Mouse (Mus musculus): ENCODE results near the gene Pakap. TPM values are rescaled to one million over a fixed set of nuclear protein-coding genes. Genes with fewer than 3 reads are reported as not detected.
"Not testable (repeated sequence)": the region's sequence is repeated elsewhere in the genome, so short reads cannot be mapped to it uniquely, and the experiment has no call there.

Gene Pakap
- polyA plus RNA-seq, 1 experiment from 2014 or later = 46.0 TPM

DNA sequence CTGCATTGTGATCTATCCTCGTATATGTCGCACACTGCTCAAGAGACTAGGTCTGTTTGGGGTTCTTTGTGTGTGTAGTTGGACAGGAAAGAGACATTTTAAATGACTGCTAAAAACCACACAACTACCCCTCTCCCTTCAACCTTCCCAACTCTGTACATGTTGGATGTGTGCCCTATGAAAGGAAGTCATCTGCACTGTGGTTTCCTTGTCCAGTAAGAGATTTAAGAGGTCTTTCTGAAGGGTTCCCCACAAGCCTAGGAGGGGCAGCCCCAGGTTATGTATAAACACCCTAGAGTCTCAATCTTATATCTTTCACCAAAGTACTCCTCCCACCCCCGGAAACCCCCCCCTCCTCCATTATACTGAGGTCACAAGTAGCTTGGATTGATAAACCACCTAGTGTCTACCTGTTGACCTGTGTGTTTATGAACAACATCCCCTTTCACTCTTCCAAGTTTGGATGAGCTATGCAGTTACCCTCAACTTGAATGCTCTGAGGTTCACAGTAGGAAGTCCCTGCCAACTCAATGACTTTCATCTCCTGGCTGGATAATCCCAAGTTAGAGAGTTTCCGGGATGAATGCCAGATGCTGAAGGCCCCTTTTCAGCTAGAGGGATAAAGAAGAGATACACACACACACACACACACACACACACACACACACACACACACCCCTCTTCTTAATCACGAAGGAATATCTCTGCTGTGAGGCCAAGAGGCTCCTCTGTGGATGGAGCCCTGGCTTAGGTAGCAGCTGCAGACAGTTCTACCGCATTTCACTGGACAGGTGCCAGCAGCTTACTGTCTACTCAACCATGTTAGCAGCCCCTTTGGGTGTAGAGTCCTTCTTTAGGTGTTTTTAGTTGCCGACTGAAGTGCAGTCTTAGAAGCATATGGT is 315.8 kb downstream of the Pakap start:
- H3K4me2 ChIP-seq = no peak overlapping the region
- peaks cover 44% of the 10 kb centered on the region for H3K4me1 ChIP-seq (ENCODE audit: control insufficient read depth, insufficient read depth, low read length)
- H3K4me3 ChIP-seq (ENCODE audit: low read depth, low read length) = no peak overlapping the region
- 73% methylated on average over 7 of the region's 7 CpGs for WGBS (ENCODE audit: insufficient replicate concordance)
- no peak for ATAC-seq (replicated peaks; ENCODE audit: insufficient number of reproducible peaks, low FRiP score, low TSS enrichment)
- H3K9me3 ChIP-seq (replicated peaks; ENCODE audit: control insufficient read depth, low read length) = no peaks in the 10 kb centered on the region
- no peaks in the 10 kb centered on the region for H3K27me3 ChIP-seq (ENCODE audit: control insufficient read depth, insufficient read depth, low read length)
- H3K27ac ChIP-seq (ENCODE audit: low read depth, low read length) = no peak overlapping the region
- H3K9ac ChIP-seq (ENCODE audit: low read depth, low read length) = no peak overlapping the region
- H3K36me3 ChIP-seq (ENCODE audit: control insufficient read depth, insufficient read depth, low read length) = no peaks in the 10 kb centered on the region

DNA sequence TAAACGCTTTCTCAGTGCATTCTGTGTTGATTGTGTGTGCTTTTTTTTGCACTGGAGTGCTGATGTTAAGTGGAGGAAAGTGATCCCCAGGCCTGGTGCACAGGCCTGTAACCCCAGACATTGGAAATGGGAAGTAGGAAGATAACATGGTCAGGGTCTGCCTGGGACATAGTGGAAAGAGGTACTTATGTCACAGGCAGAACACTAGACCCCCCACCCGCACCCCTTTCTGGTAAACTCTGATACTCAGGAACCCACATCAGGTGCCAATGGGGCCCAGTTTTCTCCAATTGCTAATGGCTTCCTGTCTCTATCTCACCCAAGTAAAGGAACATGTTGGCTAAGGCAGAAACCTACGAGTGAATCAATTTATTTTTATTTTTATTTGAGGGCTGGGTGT is 316.5 kb downstream of the Pakap start:
- Histone ChIP-seq H3K27ac (ENCODE audit: low read depth, low read length) (no peak overlapping the region), H3K9ac (ENCODE audit: low read depth, low read length) (no peak overlapping the region), H3K9me3 (replicated peaks; ENCODE audit: control insufficient read depth, low read length) (no peaks in the 10 kb centered on the region), H3K4me3 (ENCODE audit: low read depth, low read length) (no peak overlapping the region), H3K27me3 (ENCODE audit: control insufficient read depth, insufficient read depth, low read length) (no peaks in the 10 kb centered on the region), H3K4me1 (ENCODE audit: control insufficient read depth, insufficient read depth, low read length) (peaks cover 44% of the 10 kb centered on the region), H3K4me2 (no peak overlapping the region), H3K36me3 (ENCODE audit: control insufficient read depth, insufficient read depth, low read length) (no peaks in the 10 kb centered on the region)
- 71% methylated on average over 3 of the region's 3 CpGs for WGBS (ENCODE audit: insufficient replicate concordance)
- ATAC-seq (replicated peaks; ENCODE audit: insufficient number of reproducible peaks, low FRiP score, low TSS enrichment) = no peak

DNA sequence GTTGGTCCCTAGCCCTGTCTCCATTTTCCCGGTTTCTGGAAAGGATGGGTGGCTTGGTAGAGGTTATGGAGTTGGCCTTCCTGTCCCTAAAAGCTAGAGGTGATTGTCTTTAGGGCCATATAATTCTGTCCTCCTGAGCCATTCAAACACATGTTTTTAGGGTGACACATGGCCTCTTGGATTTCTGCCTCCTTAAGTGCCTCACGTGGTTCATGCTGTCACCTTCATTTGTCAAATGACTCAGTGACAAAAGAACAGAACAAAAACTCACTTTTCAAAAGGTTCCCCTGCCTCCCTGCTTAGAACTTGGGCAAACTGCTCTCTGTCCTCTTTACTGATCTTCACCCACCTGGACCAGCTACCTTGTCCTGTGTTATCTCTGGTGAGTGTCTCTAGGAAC is 317.2 kb downstream of the Pakap start:
- H3K4me2 ChIP-seq = no peak overlapping the region
- H3K4me1 ChIP-seq (ENCODE audit: control insufficient read depth, insufficient read depth, low read length) = peaks cover 44% of the 10 kb centered on the region
- no peak overlapping the region for H3K27ac ChIP-seq (ENCODE audit: low read depth, low read length)
- WGBS (ENCODE audit: insufficient replicate concordance) = 61% methylated on average over 2 of the region's 2 CpGs
- H3K4me3 ChIP-seq (ENCODE audit: low read depth, low read length) = no peak overlapping the region
- no peak overlapping the region for H3K9ac ChIP-seq (ENCODE audit: low read depth, low read length)
- H3K27me3 ChIP-seq (ENCODE audit: control insufficient read depth, insufficient read depth, low read length) = no peaks in the 10 kb centered on the region
- ATAC-seq (replicated peaks; ENCODE audit: insufficient number of reproducible peaks, low FRiP score, low TSS enrichment) = no peak
- no peaks in the 10 kb centered on the region for H3K36me3 ChIP-seq (ENCODE audit: control insufficient read depth, insufficient read depth, low read length)
- H3K9me3 ChIP-seq (replicated peaks; ENCODE audit: control insufficient read depth, low read length) = no peaks in the 10 kb centered on the region

DNA sequence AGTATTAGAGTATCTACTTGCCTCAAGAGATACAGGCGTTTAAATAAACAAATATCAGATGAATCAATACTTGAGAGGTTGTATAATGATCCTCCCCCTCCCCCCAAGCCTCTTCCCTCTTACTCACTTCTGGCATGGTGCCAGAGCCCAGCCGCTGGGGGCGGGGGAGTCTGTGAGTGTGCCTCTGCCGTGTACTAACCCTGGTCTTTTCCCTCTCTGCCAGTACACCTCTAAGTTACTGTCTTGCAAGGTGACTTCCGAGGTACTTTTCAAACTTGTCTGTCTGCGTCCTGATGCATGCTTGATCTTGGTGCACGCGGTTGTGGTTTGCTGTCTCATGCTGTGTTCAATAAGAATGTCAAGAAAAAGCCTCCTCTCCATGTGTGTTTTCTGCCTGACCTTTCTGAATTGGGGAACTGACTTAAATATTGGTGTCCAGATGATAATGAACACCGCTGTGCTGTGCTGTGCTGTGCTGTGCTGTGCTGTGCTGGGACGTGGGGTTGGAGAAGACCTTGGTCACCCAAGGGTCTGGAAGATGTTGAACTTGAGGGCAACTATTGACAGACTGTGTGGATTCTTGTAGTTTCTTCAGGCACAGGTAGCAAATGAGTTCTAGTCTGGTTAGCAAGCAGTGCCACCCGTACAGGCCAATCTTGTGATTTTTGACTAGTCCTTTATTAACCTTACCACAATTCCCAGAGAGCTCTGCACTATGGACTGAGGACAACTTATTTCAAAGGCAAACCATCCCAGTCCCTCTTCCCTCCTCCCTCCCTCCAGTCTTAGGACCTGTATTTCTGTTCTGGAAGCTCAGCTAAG is 318.3 kb downstream of the Pakap start:
- Histone ChIP-seq H3K4me3 (ENCODE audit: low read depth, low read length) (no peak overlapping the region), H3K9ac (ENCODE audit: low read depth, low read length) (no peak overlapping the region), H3K36me3 (ENCODE audit: control insufficient read depth, insufficient read depth, low read length) (no peaks in the 10 kb centered on the region), H3K4me2 (no peak overlapping the region), H3K4me1 (ENCODE audit: control insufficient read depth, insufficient read depth, low read length) (peaks cover 44% of the 10 kb centered on the region), H3K27ac (ENCODE audit: low read depth, low read length) (no peak overlapping the region), H3K9me3 (replicated peaks; ENCODE audit: control insufficient read depth, low read length) (no peaks in the 10 kb centered on the region), H3K27me3 (ENCODE audit: control insufficient read depth, insufficient read depth, low read length) (no peaks in the 10 kb centered on the region)
- ATAC-seq (replicated peaks; ENCODE audit: insufficient number of reproducible peaks, low FRiP score, low TSS enrichment) = no peak
- WGBS (ENCODE audit: insufficient replicate concordance) = 59% methylated on average over 11 of the region's 11 CpGs

DNA sequence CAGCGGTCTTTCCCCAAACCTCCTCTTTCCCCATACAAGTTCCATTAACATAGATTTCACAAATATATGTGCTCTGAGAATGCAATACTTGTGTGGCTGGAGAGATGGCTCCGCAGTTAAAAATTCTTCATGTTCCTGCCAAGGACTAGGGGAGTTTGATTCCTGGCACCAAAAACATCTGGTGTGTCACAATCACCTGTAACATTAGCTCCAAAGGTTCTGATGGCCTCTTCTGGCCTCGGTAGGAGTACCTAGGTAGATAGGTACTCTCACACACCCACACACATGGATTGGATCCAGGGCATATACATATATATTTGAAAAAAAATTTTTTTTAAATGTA is 318.9 kb downstream of the Pakap start:
- ATAC-seq (replicated peaks; ENCODE audit: insufficient number of reproducible peaks, low FRiP score, low TSS enrichment) = no peak
- H3K27ac ChIP-seq (ENCODE audit: low read depth, low read length) = no peak overlapping the region
- no peaks in the 10 kb centered on the region for H3K36me3 ChIP-seq (ENCODE audit: control insufficient read depth, insufficient read depth, low read length)
- H3K4me3 ChIP-seq (ENCODE audit: low read depth, low read length) = no peak overlapping the region
- no peaks in the 10 kb centered on the region for H3K27me3 ChIP-seq (ENCODE audit: control insufficient read depth, insufficient read depth, low read length)
- WGBS (ENCODE audit: insufficient replicate concordance) = 90% methylated on average over 3 of the region's 3 CpGs
- peaks cover 42% of the 10 kb centered on the region for H3K4me1 ChIP-seq (ENCODE audit: control insufficient read depth, insufficient read depth, low read length)
- H3K4me2 ChIP-seq = no peak overlapping the region
- H3K9ac ChIP-seq (ENCODE audit: low read depth, low read length) = no peak overlapping the region
- H3K9me3 ChIP-seq (replicated peaks; ENCODE audit: control insufficient read depth, low read length) = no peaks in the 10 kb centered on the region

GRCm38 (mm10) chr4:57888246-57888645 is 320.3 kb downstream of the Pakap start:
- H3K4me1 ChIP-seq (ENCODE audit: control insufficient read depth, insufficient read depth, low read length) = peaks cover 30% of the 10 kb centered on the region
- no peak for ATAC-seq (replicated peaks; ENCODE audit: insufficient number of reproducible peaks, low FRiP score, low TSS enrichment)
- H3K9me3 ChIP-seq (replicated peaks; ENCODE audit: control insufficient read depth, low read length) = no peaks in the 10 kb centered on the region
- no peak overlapping the region for H3K4me2 ChIP-seq
- H3K4me3 ChIP-seq (ENCODE audit: low read depth, low read length) = no peak overlapping the region
- H3K27ac ChIP-seq (ENCODE audit: low read depth, low read length) = no peak overlapping the region
- H3K27me3 ChIP-seq (ENCODE audit: control insufficient read depth, insufficient read depth, low read length) = no peaks in the 10 kb centered on the region
- WGBS (ENCODE audit: insufficient replicate concordance) = 89% methylated on average over 2 of the region's 2 CpGs
- peaks cover 3% of the 10 kb centered on the region; the same call in 1 of the 2 replicates for H3K36me3 ChIP-seq (ENCODE audit: control insufficient read depth, insufficient read depth, low read length)
- no peak overlapping the region for H3K9ac ChIP-seq (ENCODE audit: low read depth, low read length)

- 87% methylated on average over 1 of the region's 1 CpGs for WGBS (ENCODE audit: insufficient replicate concordance)
Measured at GRCm38 (mm10) chr4:57888978-57889377, 321.0 kb downstream of the Pakap start.

DNA sequence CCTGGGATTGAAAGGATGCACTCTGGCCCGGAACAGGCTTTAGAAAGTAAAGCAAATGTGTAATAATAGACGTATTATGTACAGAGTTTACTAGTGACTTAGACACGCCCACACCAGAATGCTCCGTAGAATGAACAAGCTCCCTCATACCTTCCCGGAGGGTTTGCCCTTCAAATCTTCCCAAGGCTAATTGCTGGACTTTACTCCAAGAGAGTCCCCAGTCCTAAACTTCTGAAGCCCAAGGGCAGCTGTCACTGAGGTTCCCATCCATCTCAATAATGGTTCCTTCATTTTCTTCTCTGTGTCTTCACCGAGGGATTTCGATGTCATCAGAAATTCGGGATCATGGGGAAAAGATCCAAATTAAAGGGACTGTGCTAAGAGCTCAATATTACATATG is 321.8 kb downstream of the Pakap start:
- Histone ChIP-seq H3K9ac (ENCODE audit: low read depth, low read length) (no peak overlapping the region), H3K9me3 (replicated peaks; ENCODE audit: control insufficient read depth, low read length) (no peaks in the 10 kb centered on the region), H3K4me1 (ENCODE audit: control insufficient read depth, insufficient read depth, low read length) (peaks cover 17% of the 10 kb centered on the region), H3K27me3 (ENCODE audit: control insufficient read depth, insufficient read depth, low read length) (no peaks in the 10 kb centered on the region), H3K4me3 (ENCODE audit: low read depth, low read length) (no peak overlapping the region), H3K27ac (ENCODE audit: low read depth, low read length) (no peak overlapping the region), H3K4me2 (no peak overlapping the region), H3K36me3 (ENCODE audit: control insufficient read depth, insufficient read depth, low read length) (peaks cover 3% of the 10 kb centered on the region; the same call in 1 of the 2 replicates)
- WGBS (ENCODE audit: insufficient replicate concordance) = 90% methylated on average over 8 of the region's 8 CpGs
- no peak for ATAC-seq (replicated peaks; ENCODE audit: insufficient number of reproducible peaks, low FRiP score, low TSS enrichment)

More at GRCm38 (mm10) chr4:57888978-57889377, 321.0 kb downstream of the Pakap start:
- H3K4me3 ChIP-seq (ENCODE audit: low read depth, low read length); H3K9ac ChIP-seq (ENCODE audit: low read depth, low read length); H3K36me3 ChIP-seq (ENCODE audit: control insufficient read depth, insufficient read depth, low read length); H3K9me3 ChIP-seq (replicated peaks; ENCODE audit: control insufficient read depth, low read length); H3K4me2 ChIP-seq; H3K27ac ChIP-seq (ENCODE audit: low read depth, low read length); H3K27me3 ChIP-seq (ENCODE audit: control insufficient read depth, insufficient read depth, low read length); ATAC-seq (replicated peaks; ENCODE audit: insufficient number of reproducible peaks, low FRiP score, low TSS enrichment): not testable (repeated sequence)
- H3K4me1 ChIP-seq (ENCODE audit: control insufficient read depth, insufficient read depth, low read length) = peaks cover 23% of the 10 kb centered on the region
